Mouse (Mus musculus) CD4-positive naive resting alpha-beta T cell, adult 57 days (primary cell): Measurements from ENCODE around the gene Stim1. TPM values are rescaled to one million over a fixed set of nuclear protein-coding genes. Genes with fewer than 3 reads are reported as not detected.

ENCODE experiments used
- total RNA-seq: library from RNA; stranded (reverse); gene quantifications from one replicate; pipeline ENCODE4 v1.2.4, GENCODE M21; 2023

The Stim1 gene
- total RNA-seq = 163 TPM

GRCm38 (mm10) chr7:102267601-102268394, at the start of gene Stim1:
Stim1 (plus strand) TSS chr7:102267806.

GRCm38 (mm10) chr7:102255954-102256353, 11.7 kb upstream of the Stim1 start, which contains the start of gene Rhog:
Rhog (minus strand) TSS chr7:102256054.

GRCm38 (mm10) chr7:102441657-102442391, 174.2 kb downstream of the Stim1 start, which contains the start of gene Rrm1:
Rrm1 (plus strand) TSS chr7:102441695.

GRCm38 (mm10) chr7:102481579-102481978, 214.0 kb downstream of the Stim1 start, which contains the start of gene Olfr543:
Olfr543 (minus strand) TSS chr7:102481679.

Other genes starting within 250 kb of the Stim1 start
- gene Il18bp, start 249.1 kb upstream of the Stim1 start, total RNA-seq = 13.0 TPM
- 34.6 TPM for gene Rnf121, start 202.3 kb upstream of the Stim1 start, total RNA-seq
- gene Xndc1, start 202.3 kb upstream of the Stim1 start, total RNA-seq = 40.5 TPM
- 6.6 TPM for gene Xntrpc, start 202.1 kb upstream of the Stim1 start, total RNA-seq
- 2.1 TPM for gene Trpc2, start 184.7 kb upstream of the Stim1 start, total RNA-seq
- gene Art1, start 166.1 kb upstream of the Stim1 start, total RNA-seq = not detected
- gene Art5, start 158.3 kb upstream of the Stim1 start, total RNA-seq = 2.2 TPM
- not detected for gene Chrna10, start 151.0 kb upstream of the Stim1 start, total RNA-seq
- gene Nup98, start 57.6 kb upstream of the Stim1 start, total RNA-seq = 111 TPM
- 42.9 TPM for gene Pgap2, start 57.6 kb upstream of the Stim1 start, total RNA-seq
- gene Rhog, start 11.8 kb upstream of the Stim1 start, total RNA-seq = 170 TPM
- gene Rrm1, start 173.9 kb downstream of the Stim1 start, total RNA-seq = 41.4 TPM
- gene Olfr543, start 213.9 kb downstream of the Stim1 start, total RNA-seq = not detected
- gene Olfr544, start 220.5 kb downstream of the Stim1 start, total RNA-seq = not detected
- not detected for gene Olfr545, start 231.8 kb downstream of the Stim1 start, total RNA-seq